Mouse (Mus musculus): ENCODE results near the gene Ankdd1a. TPM values are rescaled to one million over a fixed set of nuclear protein-coding genes. Genes with fewer than 3 reads are reported as not detected.

Ankdd1a gene
- total RNA-seq, 2 experiments from 2014 or later = 2.0 to 3.4 TPM

DNA sequence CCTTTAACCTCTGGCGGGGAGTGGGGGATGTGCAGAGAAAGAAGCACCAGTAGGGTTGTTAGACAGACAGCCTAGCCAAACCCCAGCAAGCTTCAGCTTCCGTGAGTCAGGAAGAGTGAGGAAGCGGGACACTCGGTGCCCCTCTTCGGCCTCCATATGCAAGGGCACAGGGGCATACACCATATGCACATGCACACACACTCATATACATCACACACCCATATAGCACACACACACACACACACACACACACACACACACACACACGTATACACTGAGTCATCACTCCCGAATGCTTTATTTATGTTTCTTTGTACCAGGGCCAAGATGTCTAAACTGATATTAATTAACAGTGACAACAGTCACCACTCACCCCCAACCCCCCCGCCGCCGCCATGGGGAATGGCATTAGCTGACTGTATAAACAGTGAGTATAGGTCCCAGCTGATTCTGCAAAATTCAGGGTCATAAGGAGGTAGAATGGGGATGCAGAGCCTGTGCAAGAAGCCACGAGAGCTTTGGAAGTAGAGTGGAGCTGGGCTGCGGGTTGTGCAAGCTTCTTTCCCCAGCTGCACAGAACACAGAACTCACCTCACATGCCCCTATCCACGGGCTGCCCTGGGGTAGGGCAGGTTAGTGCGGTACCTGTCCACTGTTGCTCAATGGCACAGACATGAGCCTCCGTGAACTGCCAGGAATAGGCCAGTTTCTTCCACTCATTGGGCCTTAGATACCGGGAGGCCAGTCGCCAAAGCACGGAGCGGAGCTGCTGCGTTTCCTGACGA, 17.1 kb downstream of the Ankdd1a start:
- DNase-seq = peak in 1 of 2 experiments; percentile 8

DNA sequence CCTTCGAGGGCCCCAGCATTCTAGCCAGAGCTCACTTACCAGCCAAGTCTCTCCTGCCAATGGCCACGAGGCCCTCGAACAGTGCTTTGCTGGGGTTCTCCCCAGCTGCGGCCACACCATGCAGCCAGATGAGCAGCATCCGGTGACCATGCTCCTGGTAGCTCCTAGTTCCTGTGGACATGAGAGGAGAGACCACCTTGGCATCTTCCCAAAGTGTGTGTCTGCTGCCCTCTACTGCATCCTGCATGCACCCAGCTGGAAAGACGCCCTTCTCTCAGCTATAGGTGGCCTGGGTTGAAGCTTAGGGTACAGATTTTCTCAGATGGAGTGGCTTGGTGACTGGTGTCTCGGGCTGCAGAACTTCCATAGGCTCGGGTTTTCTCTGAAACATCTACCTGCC, 17.8 kb downstream of the Ankdd1a start:
- DNase-seq = no peak

DNA sequence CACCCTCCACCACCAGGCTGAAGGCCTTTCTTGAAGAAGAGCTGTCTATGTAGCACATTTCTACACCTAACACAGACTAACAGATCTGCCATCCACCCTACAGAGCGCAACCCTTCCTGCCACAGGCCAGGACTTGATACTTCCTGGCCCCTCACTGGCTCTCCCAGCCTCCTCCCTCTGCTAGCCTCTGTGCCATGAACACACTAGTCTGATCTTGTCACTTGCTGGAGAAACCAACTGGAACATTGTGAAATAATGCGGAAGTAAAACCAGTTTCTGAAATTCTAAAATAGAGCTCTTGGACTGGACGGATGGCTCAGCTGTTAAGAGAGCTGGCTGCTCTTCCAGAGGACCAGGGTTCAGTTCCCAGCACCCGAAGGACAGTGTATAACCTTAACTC, 27.1 kb downstream of the Ankdd1a start:
- no peak for DNase-seq

GRCm38 (mm10) chr9:65492351-65492750, 27.6 kb downstream of the Ankdd1a start:
- no peak for DNase-seq

GRCm38 (mm10) chr9:65491476-65491875, 28.5 kb downstream of the Ankdd1a start:
- no peak for DNase-seq

- DNase-seq = no peak
These were observed 39.9 kb downstream of the Ankdd1a start for GRCm38 (mm10) chr9:65480071-65480470.

GRCm38 (mm10) chr9:65479158-65479557, 40.8 kb downstream of the Ankdd1a start:
- no peak for DNase-seq

DNA sequence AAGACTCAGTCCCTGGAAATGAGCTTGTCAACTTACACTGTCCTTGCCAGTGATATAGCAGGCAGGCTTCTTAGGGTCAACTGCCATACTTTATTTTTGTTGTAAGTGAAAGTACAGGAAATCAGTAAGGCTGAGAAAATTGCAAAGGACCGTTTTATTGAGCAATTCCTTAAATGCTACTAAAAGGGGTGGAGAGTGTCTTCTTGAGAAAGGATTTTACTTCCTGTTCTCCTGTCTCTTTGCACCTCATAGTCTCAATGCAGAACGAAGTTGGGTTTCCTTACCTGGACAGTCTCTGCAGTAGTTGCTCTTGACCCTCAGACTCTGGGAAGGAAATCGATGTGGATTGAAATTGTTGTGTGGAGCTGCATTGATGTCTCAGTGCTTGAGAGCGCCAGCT, 47.2 kb downstream of the Ankdd1a start:
- no peak for DNase-seq

- DNase-seq = peak; percentile 17 to 40
These were observed 52.3 kb downstream of the Ankdd1a start for GRCm38 (mm10) chr9:65467686-65468085.

- no peak for DNase-seq
These were observed 54.8 kb downstream of the Ankdd1a start for GRCm38 (mm10) chr9:65465241-65465640.

- peak; percentile 82 to 85 for DNase-seq
These were observed 55.8 kb downstream of the Ankdd1a start for GRCm38 (mm10) chr9:65464161-65464560.

DNA sequence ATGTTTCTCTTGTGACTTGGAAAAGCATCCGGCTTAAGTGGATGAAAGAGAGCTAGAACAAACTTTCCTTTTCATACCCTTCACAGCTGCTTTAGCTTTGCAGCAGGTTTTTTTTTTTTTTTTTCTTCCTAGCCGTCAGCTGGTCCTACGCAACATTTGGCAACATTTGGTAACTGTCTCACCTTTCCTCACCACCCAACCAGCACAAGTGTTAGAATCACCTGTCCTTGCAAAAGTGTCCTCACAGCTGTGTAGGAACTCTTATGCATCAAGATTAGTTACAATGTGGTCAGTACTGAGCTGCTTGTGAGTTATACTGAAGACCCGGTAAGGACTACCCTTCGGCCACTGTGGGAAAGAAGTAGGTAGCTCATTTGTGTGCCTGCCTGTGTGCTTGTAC, 57.4 kb downstream of the Ankdd1a start:
- no peak for DNase-seq

- peak; percentile 98 for DNase-seq
These were observed 59.1 kb downstream of the Ankdd1a start, which contains the start of gene Spg21 for GRCm38 (mm10) chr9:65460732-65461442. Gene Spg21 (plus strand): TSS chr9:65460947.

- DNase-seq = no peak
These were observed 59.8 kb downstream of the Ankdd1a start for GRCm38 (mm10) chr9:65460198-65460597.

DNA sequence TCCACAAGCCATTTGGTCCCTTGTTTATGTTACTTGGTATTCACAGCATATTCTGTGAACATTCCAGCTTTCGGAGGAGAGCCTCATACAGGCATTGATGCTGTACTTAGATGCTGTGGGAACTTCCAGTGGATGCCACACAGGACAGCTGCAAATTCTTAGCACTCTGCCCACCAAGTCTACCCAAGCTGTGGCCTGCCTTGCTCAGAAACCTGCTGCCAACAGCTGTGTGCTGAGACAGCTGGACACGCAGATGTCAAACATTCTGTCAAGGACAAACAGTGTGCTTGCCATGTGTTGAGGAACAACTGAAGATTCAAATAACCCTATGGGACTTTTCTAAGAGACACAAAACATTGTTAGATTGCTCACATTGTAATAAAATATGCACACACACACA, 61.0 kb downstream of the Ankdd1a start:
- no peak for DNase-seq

- DNase-seq = no peak
These were observed 72.0 kb downstream of the Ankdd1a start for GRCm38 (mm10) chr9:65447951-65448350.

DNA sequence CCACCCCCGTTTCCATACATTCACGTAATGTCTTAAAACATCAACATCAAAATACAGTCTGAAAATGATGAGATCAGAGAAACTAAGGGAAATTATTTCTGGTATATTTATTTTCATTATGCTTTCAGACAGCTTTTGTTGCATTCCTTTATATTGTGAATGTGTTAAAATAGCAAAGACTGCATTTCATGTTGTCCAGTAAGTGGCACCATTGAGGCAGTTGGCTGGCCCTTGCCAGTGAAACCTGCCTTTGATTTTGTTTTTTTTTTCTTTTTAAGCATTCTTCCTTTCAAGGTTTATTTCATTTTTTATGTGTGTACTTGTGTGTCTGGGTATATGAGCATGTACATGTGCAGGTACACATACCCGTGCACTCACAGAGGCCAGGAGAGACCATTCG, 75.3 kb downstream of the Ankdd1a start:
- DNase-seq = no peak

Other genes starting within 250 kb of the Ankdd1a start
- 10 to 100 TPM; 65.6 to 75.8 TPM for gene Clpx, start 225.9 kb downstream of the Ankdd1a start, total RNA-seq (2021)
- gene Pdcd7, start 174.1 kb downstream of the Ankdd1a start, total RNA-seq (2021) = 10 to 100 TPM; 17.8 to 18.6 TPM
- 1 to 10 TPM in 1 of 2 experiments, under 1 TPM in 1; 0.60 to 1.0 TPM for gene Ubap1l, start 159.2 kb downstream of the Ankdd1a start, total RNA-seq (2021)
- under 1 TPM; 0.10 to 0.26 TPM for gene Kbtbd13, start 128.5 kb downstream of the Ankdd1a start, total RNA-seq (2021)
- gene Rasl12, start 121.7 kb downstream of the Ankdd1a start, total RNA-seq (2021) = 10 to 100 TPM; 11.9 to 12.7 TPM
- not detected for gene Slc51b, start 97.2 kb downstream of the Ankdd1a start, total RNA-seq (2021)
- gene Mtfmt, start 84.4 kb downstream of the Ankdd1a start, total RNA-seq (2021) = 10 to 100 TPM; 13.4 to 14.2 TPM
- gene Spg21, start 59.2 kb downstream of the Ankdd1a start, total RNA-seq (2021) = 10 to 100 TPM; 61.9 to 70.4 TPM
- 10 to 100 TPM; 56.6 to 71.5 TPM for gene Plekho2, start 59.8 kb upstream of the Ankdd1a start, total RNA-seq (2021)
- gene Pif1, start 67.0 kb upstream of the Ankdd1a start, total RNA-seq (2021) = under 1 TPM; 0.46 to 0.92 TPM
- 10 to 100 TPM; 51.1 to 67.3 TPM for gene Rbpms2, start 109.5 kb upstream of the Ankdd1a start, total RNA-seq (2021)
- gene Oaz2, start 147.8 kb upstream of the Ankdd1a start, total RNA-seq (2021) = 100 to 1,000 TPM; 128 to 130 TPM